Mouse (Mus musculus) bone marrow macrophage, adult 2 months (primary cell): ENCODE data around the gene Sec61b.

Experiments used
- CTCF ChIP-seq: IDR thresholded peaks from 2 replicates; pipeline ENCODE4 v1.5.1; 2012; ENCODE audit warnings: low read depth, mild to moderate bottlenecking, low read length, moderate library complexity
- POLR2A ChIP-seq: IDR thresholded peaks from 2 replicates; pipeline ENCODE4 v1.6.1; 2012; ENCODE audit warnings: mild to moderate bottlenecking, low read depth, low read length, borderline replicate concordance

GRCm38 (mm10) chr4:47473586-47473967 lies 881 bp upstream of the Sec61b start:
- TF ChIP-seq POLR2A, result no peak
- no peak for TF ChIP-seq CTCF
